Mouse (Mus musculus): ENCODE measurements around the gene Pjvk.

DNA sequence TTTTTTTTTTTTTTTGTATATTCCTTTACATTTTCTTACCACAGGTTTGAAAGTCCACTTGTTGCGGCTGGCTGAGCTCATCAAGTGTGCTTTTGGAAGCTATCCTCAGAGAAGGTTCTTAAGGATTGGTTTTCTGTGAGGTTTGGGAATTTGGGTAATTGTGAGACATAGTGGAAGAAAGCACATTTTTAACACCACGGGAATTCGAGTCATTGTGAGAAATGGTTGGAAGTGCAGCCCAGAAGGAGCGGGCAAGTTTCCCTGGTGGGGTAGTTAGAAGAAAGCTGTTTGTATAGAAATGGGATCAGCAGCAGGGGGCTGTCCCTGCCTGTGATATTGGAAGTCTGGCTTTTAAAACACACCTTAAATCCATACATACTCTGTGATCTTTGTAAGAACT is 27.7 kb downstream of the Pjvk start:
- no peak for TF ChIP-seq POLR2A (IDR thresholded peaks at IDR 0.05; ENCODE audit: low read depth, low read length)
- no peak for TF ChIP-seq CTCF (IDR thresholded peaks at IDR 0.05; ENCODE audit: extremely low read depth, insufficient read length, insufficient replicate concordance, low read depth, low read length)

All from small intestine, adult 2 months (tissue).